Mouse (Mus musculus) cortical plate, adult 2 months (tissue): Measurements from ENCODE around the gene Irak2.

Source experiments
- CTCF ChIP-seq: fragments of 200-500 bp; IDR thresholded peaks from 2 replicates; pipeline ENCODE4 v1.5.1; 2011; ENCODE audit warnings: mild to moderate bottlenecking, control low read depth, low read length; ENCODE audit not compliant: insufficient read depth; ENCODE audit errors: extremely low read depth
- POLR2A ChIP-seq: fragments of 200-500 bp; IDR thresholded peaks from 2 replicates; pipeline ENCODE4 v1.6.1; 2011; ENCODE audit warnings: mild to moderate bottlenecking, low read length, control low read depth; ENCODE audit not compliant: insufficient read depth; ENCODE audit errors: extremely low read depth

DNA sequence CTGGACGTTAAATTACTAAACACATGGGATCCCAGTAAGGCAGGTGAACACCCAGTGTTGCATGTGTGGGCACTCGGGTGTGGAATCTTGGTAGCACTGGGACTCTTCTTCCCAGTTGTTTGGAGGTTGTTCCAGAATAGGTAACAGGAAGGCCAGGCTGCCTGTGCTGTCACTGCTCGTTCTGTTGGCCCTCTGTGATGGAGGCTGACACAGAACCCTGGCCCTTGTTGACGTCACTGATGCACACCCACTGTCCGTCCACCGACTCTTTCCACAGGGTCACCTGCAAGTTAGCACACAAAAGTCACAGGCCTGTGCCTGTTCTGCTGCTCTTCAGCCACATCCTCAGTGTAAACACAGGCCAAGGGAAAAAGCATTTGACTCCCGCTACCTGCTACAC is 89.9 kb downstream of the Irak2 start:
- TF ChIP-seq CTCF: no peak
- peak; percentile 25; the same call in 1 of the 2 replicates for TF ChIP-seq POLR2A
